Mouse (Mus musculus): ENCODE measurements around the gene Tunar.

- TF ChIP-seq CTCF (IDR thresholded peaks at IDR 0.05; ENCODE audit: borderline replicate concordance, insufficient read depth, low read length) (no peak), POLR2A (IDR thresholded peaks at IDR 0.05; ENCODE audit: low read depth, low read length) (no peak)
Measured at GRCm38 (mm10) chr12:105314328-105314727, 19.3 kb upstream of the Tunar start.
